Mouse (Mus musculus) cerebellum, adult 2 months (tissue): ENCODE measurements around the gene Itpkb. TPM values are rescaled to one million over a fixed set of nuclear protein-coding genes. Genes with fewer than 3 reads are reported as not detected.

Experiments
- DNase-seq, 2 experiments: peaks; one replicate each; pipeline ENCODE4 v3.0.0; 2021
- H3K27ac ChIP-seq: fragments of 200-500 bp; 2 replicates; pipeline ENCODE4 v1.5.1; 2012; ENCODE audit warnings: low read length, control low read depth, inconsistent platforms; ENCODE audit not compliant: insufficient read depth
- H3K27me3 ChIP-seq: fragments of 200-500 bp; 2 replicates; pipeline ENCODE4 v1.6.1; 2012; ENCODE audit warnings: inconsistent platforms, mild to moderate bottlenecking, low read length, moderate library complexity; ENCODE audit not compliant: control insufficient read depth, insufficient read depth
- H3K4me1 ChIP-seq: fragments of 200-500 bp; 2 replicates; pipeline ENCODE4 v1.6.1; 2011; ENCODE audit warnings: low read length; ENCODE audit not compliant: control insufficient read depth, insufficient read depth
- H3K4me3 ChIP-seq: fragments of 200-500 bp; replicated peaks from 2 replicates; pipeline ENCODE3; 2011; ENCODE audit warnings: mild to moderate bottlenecking, low read depth, low read length, control low read depth; ENCODE audit not compliant: insufficient read depth
- CTCF ChIP-seq: fragments of 200-500 bp; IDR thresholded peaks from 2 replicates; pipeline ENCODE4 v1.5.1; 2011; ENCODE audit warnings: low read depth, mild to moderate bottlenecking, control low read depth, low read length, moderate library complexity, borderline replicate concordance; ENCODE audit not compliant: insufficient read depth
- POLR2A ChIP-seq: fragments of 200-500 bp; IDR thresholded peaks from 2 replicates; pipeline ENCODE4 v1.6.1; 2011; ENCODE audit warnings: low read length, control low read depth, borderline replicate concordance; ENCODE audit not compliant: insufficient read depth
- WGBS: fragments of 180-500 bp; shearing (Covaris S2); methylation state at CpG from one replicate; pipeline ENCODE4 v1.1.7; 2018; 5-methylcytosine and 5-hydroxymethylcytosine counted together
- polyA plus RNA-seq: library from polyadenylated mRNA; depleted of rRNA; stranded (reverse); fragments of >200 nt; gene quantifications from 2 replicates; pipeline ENCODE4 v1.2.3, GENCODE M21; 2012

The Itpkb gene
- polyA plus RNA-seq, 1 experiment, result 34.1 TPM

DNA sequence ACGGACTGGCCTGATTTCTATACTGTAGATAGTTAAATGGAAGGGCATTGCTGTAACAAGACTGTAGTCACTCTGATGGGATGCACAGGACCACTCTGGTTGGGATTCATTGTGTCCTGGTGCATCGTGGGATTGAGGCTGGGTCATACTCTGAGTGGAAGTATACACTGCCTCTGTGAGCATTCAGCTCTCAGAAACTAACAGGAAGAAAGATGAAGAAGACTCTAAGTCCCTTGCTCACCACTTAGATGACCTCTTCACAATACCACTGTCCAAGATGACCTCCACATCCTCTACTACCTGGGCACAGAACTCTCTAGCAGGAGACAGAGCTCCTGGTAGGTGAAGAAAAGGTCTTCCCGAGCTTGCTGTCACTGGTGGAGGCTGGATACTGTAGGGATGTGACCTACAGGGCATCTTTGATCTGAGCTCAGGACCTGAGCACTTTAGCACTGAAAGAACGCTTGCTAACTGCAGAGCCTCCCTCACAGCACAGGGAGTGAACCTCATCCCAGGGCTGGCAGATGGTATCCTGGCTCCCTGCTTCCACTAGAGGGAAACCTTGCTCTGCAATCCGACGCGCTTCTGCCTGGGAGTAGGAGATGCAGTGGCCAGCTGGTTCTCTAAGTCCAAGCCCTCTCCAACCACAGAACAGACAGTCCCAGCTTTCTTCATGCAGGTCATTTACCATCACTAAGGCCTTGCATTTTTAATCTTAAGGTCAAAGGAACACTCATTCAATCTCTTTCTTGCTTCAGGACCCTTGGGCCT is 103.7 kb downstream of the Itpkb start:
- no peak for TF ChIP-seq POLR2A
- peak; percentile 99 for TF ChIP-seq CTCF
- Histone ChIP-seq H3K4me1 (peaks cover 4% of the 10 kb centered on the region; the same call in 1 of the 2 replicates), H3K27ac (no peak overlapping the region), H3K27me3 (no peaks in the 10 kb centered on the region), H3K4me3 (no peak overlapping the region)
- DNase-seq, result peak; percentile 76 to 79
- 18% methylated on average over 7 of the region's 7 CpGs for WGBS

- no peak overlapping the region for H3K27ac ChIP-seq
- TF ChIP-seq POLR2A (no peak), CTCF (no peak)
Measured at GRCm38 (mm10) chr1:180434925-180435324, 104.6 kb downstream of the Itpkb start.

GRCm38 (mm10) chr1:180439496-180439895 is 109.2 kb downstream of the Itpkb start:
- Histone ChIP-seq H3K4me3 (no peak overlapping the region), H3K27ac (no peak overlapping the region), H3K4me1 (peaks cover 3% of the 10 kb centered on the region; the same call in 1 of the 2 replicates), H3K27me3 (no peaks in the 10 kb centered on the region)
- DNase-seq, result no peak
- WGBS, result 77% methylated on average over 4 of the region's 4 CpGs
- TF ChIP-seq CTCF (no peak), POLR2A (no peak)

More at GRCm38 (mm10) chr1:180434925-180435324, 104.6 kb downstream of the Itpkb start:
- Histone ChIP-seq H3K4me3 (no peak overlapping the region), H3K27me3 (no peaks in the 10 kb centered on the region), H3K4me1 (peaks cover 4% of the 10 kb centered on the region; the same call in 1 of the 2 replicates)
- no peak for DNase-seq
- WGBS, result 33% methylated on average over 9 of the region's 9 CpGs

GRCm38 (mm10) chr1:180444411-180444810 is 114.1 kb downstream of the Itpkb start:
- H3K4me3 ChIP-seq, result no peak overlapping the region
- TF ChIP-seq POLR2A (no peak), CTCF (no peak)
- no peak overlapping the region for H3K27ac ChIP-seq
- no peaks in the 10 kb centered on the region for H3K4me1 ChIP-seq
- 75% methylated on average over 3 of the region's 3 CpGs for WGBS
- no peak for DNase-seq
- no peaks in the 10 kb centered on the region for H3K27me3 ChIP-seq

DNA sequence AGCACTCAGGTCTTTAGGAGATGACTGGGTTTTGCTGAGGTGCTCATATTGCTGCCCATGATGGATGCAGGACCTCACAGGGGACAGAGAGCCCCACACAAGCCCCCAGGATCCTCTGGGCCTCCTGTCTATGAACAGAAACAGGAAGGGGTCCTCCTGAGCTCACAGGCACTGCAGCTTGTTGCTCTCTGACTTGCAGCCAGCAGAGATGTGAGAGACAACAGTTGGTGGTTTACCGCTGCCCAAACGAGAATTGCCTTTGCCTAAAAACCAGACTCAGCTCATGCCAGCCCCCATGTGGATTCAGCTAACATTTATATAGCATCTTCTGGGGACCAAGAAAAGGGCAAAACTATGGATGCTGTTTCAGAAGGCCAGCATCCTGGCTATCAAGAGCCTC is 119.4 kb downstream of the Itpkb start:
- no peaks in the 10 kb centered on the region; the same call in 1 of the 2 replicates for H3K27me3 ChIP-seq
- no peaks in the 10 kb centered on the region for H3K4me1 ChIP-seq
- DNase-seq, result no peak
- H3K4me3 ChIP-seq, result no peak overlapping the region
- no peak overlapping the region for H3K27ac ChIP-seq
- WGBS, result 34% methylated on average over 2 of the region's 2 CpGs
- no peak for TF ChIP-seq CTCF
- TF ChIP-seq POLR2A, result no peak

DNA sequence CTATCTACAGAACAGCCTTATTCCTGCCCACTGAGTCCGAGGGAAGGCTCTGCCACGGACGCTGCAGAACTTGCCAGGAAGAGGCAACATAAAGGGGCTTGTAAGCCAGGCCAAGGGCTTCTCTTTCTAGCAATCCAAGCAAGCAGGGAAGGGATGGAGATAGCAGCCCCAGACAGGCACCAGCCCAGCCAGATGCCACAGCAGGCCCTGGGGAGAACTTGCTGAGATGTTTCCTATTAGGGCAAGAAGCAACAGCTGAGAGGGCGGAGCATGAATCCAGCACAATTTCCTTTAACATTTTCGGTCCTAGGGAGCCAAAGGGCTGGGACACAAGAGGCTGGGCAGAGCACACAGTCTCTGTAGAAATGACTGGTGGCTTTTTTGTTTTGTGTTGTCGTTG is 128.0 kb downstream of the Itpkb start:
- no peak for TF ChIP-seq POLR2A
- TF ChIP-seq CTCF, result no peak
- H3K27ac ChIP-seq, result no peak overlapping the region
- peak; percentile 48 to 61 for DNase-seq
- 9% methylated on average over 6 of the region's 6 CpGs for WGBS
- peaks cover 27% of the 10 kb centered on the region for H3K4me1 ChIP-seq
- no peaks in the 10 kb centered on the region; the same call in 1 of the 2 replicates for H3K27me3 ChIP-seq
- H3K4me3 ChIP-seq, result no peak overlapping the region

GRCm38 (mm10) chr1:180458680-180459079 is 128.4 kb downstream of the Itpkb start:
- Histone ChIP-seq H3K4me3 (no peak overlapping the region), H3K27ac (no peak overlapping the region)
- whole genome bisulfite sequencing, result 10% methylated on average over 3 of the region's 3 CpGs

GRCm38 (mm10) chr1:180460721-180461120 is 130.4 kb downstream of the Itpkb start:
- no peak for DNase-seq
- no peaks in the 10 kb centered on the region for H3K27me3 ChIP-seq
- TF ChIP-seq POLR2A (no peak), CTCF (no peak)
- WGBS, result 83% methylated on average over 5 of the region's 5 CpGs
- H3K4me3 ChIP-seq, result no peak overlapping the region
- no peak overlapping the region for H3K27ac ChIP-seq
- H3K4me1 ChIP-seq, result peaks cover 33% of the 10 kb centered on the region

More at GRCm38 (mm10) chr1:180458680-180459079, 128.4 kb downstream of the Itpkb start:
- peak in 1 of 2 experiments; percentile 30 for DNase-seq
- TF ChIP-seq CTCF, result no peak
- TF ChIP-seq POLR2A, result no peak
- Histone ChIP-seq H3K27me3 (no peaks in the 10 kb centered on the region), H3K4me1 (peaks cover 27% of the 10 kb centered on the region)
